Mouse (Mus musculus) embryonic facial prominence, embryonic 11.5 days (tissue): ENCODE results near the gene Ehmt2. TPM values are rescaled to one million over a fixed set of nuclear protein-coding genes. Genes with fewer than 3 reads are reported as not detected.

Source experiments
- ATAC-seq: fragments of 200-750 bp; cut with Nextera tagmentation; replicated peaks from 2 replicates; pipeline ENCODE4 v1.8.0; 2017; ENCODE audit warnings: low read depth; ENCODE audit not compliant: insufficient number of reproducible peaks, low FRiP score, low TSS enrichment
- DNase-seq: peaks from one replicate; pipeline ENCODE4 v3.0.0-alpha.2; 2015; ENCODE audit warnings: low spot score
- H3K27ac ChIP-seq: fragments of 300-500 bp; sonication (generic); replicated peaks from 2 replicates; pipeline ENCODE4 v1.5.1; 2014; ENCODE audit warnings: mild to moderate bottlenecking, low read depth, low read length, control low read depth
- H3K27me3 ChIP-seq: fragments of 300-500 bp; sonication (generic); 2 replicates; pipeline ENCODE4 v1.6.1; 2014; ENCODE audit warnings: mild to moderate bottlenecking, low read length, moderate library complexity, mixed read lengths; ENCODE audit not compliant: control insufficient read depth, insufficient read depth
- H3K36me3 ChIP-seq: fragments of 300-500 bp; sonication (generic); replicated peaks from 2 replicates; pipeline ENCODE4 v1.6.1; 2014; ENCODE audit warnings: low read depth, mild to moderate bottlenecking, low read length, moderate library complexity, mixed read lengths; ENCODE audit not compliant: control insufficient read depth, insufficient read depth
- H3K4me1 ChIP-seq: fragments of 300-500 bp; sonication (generic); 2 replicates; pipeline ENCODE4 v1.6.1; 2014; ENCODE audit warnings: low read length, mixed read lengths; ENCODE audit not compliant: control insufficient read depth, insufficient read depth
- H3K4me2 ChIP-seq: fragments of 300-500 bp; sonication (generic); 2 replicates; pipeline ENCODE4 v1.6.1; 2014; ENCODE audit warnings: low read depth, mild to moderate bottlenecking, control low read depth, low read length, moderate library complexity
- H3K4me3 ChIP-seq: fragments of 300-500 bp; sonication (generic); 2 replicates; pipeline ENCODE4 v1.5.1; 2014; ENCODE audit warnings: low read depth, low read length, control low read depth
- H3K9ac ChIP-seq: fragments of 300-500 bp; sonication (generic); replicated peaks from 2 replicates; pipeline ENCODE4 v1.6.1; 2014; ENCODE audit warnings: mild to moderate bottlenecking, control low read depth, low read length
- H3K9me3 ChIP-seq: fragments of 300-500 bp; sonication (generic); replicated peaks from 2 replicates; pipeline ENCODE4 v1.6.1; 2016; ENCODE audit warnings: mild to moderate bottlenecking, low read length, inconsistent platforms, mixed read lengths; ENCODE audit not compliant: control insufficient read depth
- WGBS: fragments of 180-500 bp; shearing (Covaris S2); extraction: QIAGEN DNeasy Blood & Tissue Kit; methylation state at CpG from one replicate; pipeline ENCODE4 v1.1.7; 2014; 5-methylcytosine and 5-hydroxymethylcytosine counted together
- polyA plus RNA-seq: library from polyadenylated mRNA; unstranded; fragments of >200 nt; fragmentation: Nextera tagmentation; extraction: Ambion mirVana; gene quantifications from 2 replicates; pipeline ENCODE4 v1.2.1, GENCODE M21; 2014

Gene Ehmt2
- polyA plus RNA-seq = 59.3 and 60.6 TPM in 2 replicates

DNA sequence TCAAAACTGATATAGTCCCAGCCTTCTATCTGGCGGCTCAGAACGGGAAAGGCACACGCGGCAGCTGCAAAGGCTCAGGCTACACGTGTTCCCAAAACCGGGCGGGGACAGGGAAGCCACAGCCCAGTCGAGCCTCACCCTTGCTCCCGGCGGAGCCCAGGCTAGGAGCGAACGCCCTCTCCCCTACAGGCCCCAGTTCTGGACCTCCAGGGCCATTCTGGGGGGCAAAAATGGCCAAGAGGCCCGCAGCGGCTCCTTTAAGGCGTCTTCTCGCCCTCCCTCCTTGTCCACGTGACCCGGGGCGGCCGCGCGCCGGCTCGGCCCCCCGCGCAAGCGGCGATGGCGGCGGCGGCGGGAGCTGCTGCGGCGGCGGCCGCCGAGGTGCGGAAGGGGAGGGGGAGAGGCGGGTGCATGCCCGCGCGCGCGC, at the start of gene Ehmt2, which contains the start of gene C2:
Gene Ehmt2, plus strand, starts transcription at position 310 of the 427 bp plus-strand sequence.
Gene C2, minus strand, starts transcription at position 106 of the 427 bp plus-strand sequence.
- peaks cover 9% of the 10 kb centered on the region for H3K36me3 ChIP-seq
- WGBS = 0% methylated on average over 29 of the region's 44 CpGs
- H3K27me3 ChIP-seq = no peaks in the 10 kb centered on the region
- H3K27ac ChIP-seq = peak within 1 kb of the TSS; percentile 97
- H3K9me3 ChIP-seq = no peaks in the 10 kb centered on the region
- peaks cover 7% of the 10 kb centered on the region for H3K4me1 ChIP-seq
- DNase-seq = peak; percentile 85
- peak within 1 kb of the TSS; percentile 97 for H3K9ac ChIP-seq
- peak within 1 kb of the TSS; percentile 93 for H3K4me3 ChIP-seq
- H3K4me2 ChIP-seq = peak within 1 kb of the TSS; percentile 86
- ATAC-seq = peak; percentile 26

DNA sequence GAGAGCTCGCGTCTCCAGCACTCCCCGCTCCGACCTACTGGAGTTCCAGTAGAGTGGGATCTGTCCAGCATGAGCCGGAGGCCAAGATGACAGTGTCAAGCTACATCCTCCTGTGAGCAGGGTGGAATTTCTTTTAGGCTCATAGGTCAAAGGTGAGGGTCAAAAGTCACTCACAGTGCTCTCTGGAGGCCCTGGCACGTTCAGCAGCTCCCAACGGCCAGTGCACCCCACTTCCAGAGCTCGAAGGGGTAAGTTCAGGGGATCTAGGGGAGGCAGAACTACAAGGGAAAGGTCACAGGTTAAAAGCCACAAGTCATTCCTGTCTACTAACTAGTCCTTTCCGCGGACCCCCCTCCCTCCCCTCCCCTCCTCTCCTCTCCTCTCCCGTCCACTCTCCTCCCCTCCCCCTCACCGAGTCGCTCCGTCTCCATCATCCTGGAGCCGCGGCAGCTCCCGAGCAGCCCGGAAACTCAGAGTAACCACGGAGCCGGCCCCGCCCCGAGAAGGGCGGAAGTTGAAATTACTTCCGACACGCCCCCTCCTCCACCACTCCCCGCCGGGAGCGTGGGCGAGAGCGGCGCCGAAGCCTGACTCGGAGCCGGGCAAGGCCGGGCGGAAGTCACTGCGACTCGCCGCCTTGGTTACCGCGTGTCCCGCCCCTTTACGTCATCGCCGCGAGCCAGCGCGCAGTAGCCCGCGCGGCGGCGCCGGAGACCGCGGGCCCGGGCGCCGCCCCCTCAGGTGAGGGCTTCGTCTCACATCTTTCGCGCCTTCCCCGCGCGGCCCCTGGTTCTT, 48.4 kb upstream of the Ehmt2 start, which contains the start of the genes Skiv2l and Nelfe:
Gene Skiv2l, minus strand, starts transcription at position 489 of the 795 bp plus-strand sequence.
Gene Nelfe, plus strand, starts transcription at position 670 of the 795 bp plus-strand sequence.
- WGBS = under 1% methylated on average over 64 of the region's 65 CpGs
- H3K36me3 ChIP-seq = peaks cover 2% of the 10 kb centered on the region
- H3K4me1 ChIP-seq = peaks cover 5% of the 10 kb centered on the region
- peak; percentile 99 for DNase-seq
- peak within 1 kb of the TSS; percentile 84 for H3K4me2 ChIP-seq
- H3K4me3 ChIP-seq = peak within 1 kb of the TSS; percentile 87
- peak within 1 kb of the TSS; percentile 90 for H3K9ac ChIP-seq
- no peak within 1 kb of the TSS for H3K27ac ChIP-seq
- H3K27me3 ChIP-seq = no peaks in the 10 kb centered on the region
- ATAC-seq = peak; percentile 93
- no peaks in the 10 kb centered on the region for H3K9me3 ChIP-seq

DNA sequence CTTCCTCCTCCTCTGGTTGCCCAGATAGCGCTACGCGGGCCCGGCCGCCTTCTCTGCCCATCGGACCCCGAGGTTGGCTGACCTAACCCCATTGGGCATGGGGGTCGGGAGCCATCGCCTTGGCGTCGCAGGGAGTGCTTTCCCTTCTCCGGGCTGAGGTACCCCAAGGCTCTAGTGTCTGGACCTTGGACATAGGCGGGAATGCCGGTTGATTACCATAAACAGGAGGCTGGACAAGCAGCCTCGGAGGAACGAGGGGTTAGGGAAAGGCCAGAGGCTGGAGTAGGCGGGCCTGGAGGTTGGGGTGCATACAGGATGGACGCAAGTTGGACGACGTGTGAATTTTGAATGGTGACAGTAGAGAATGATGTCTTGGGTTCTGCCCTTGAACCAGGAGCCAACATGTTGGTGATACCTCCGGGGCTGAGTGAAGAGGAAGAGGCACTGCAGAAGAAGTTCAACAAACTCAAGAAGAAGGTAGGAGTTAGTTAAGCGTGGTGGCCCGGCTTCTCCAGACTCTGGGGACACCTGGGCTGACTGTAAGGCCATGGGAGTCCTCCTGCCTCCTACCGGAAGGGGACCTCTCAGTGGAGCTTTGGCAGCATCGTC, 47.6 kb upstream of the Ehmt2 start:
- WGBS = under 1% methylated on average over 25 of the region's 25 CpGs
- no peaks in the 10 kb centered on the region for H3K27me3 ChIP-seq
- no peak for DNase-seq
- no peak overlapping the region for H3K27ac ChIP-seq
- no peaks in the 10 kb centered on the region for H3K9me3 ChIP-seq
- H3K36me3 ChIP-seq = peaks cover 2% of the 10 kb centered on the region
- peak overlapping the region; percentile 90 for H3K9ac ChIP-seq
- ATAC-seq = no peak; the same call in 1 of the 2 replicates
- peaks cover 5% of the 10 kb centered on the region for H3K4me1 ChIP-seq
- H3K4me3 ChIP-seq = peak overlapping the region; percentile 87
- peak overlapping the region; percentile 84 for H3K4me2 ChIP-seq

DNA sequence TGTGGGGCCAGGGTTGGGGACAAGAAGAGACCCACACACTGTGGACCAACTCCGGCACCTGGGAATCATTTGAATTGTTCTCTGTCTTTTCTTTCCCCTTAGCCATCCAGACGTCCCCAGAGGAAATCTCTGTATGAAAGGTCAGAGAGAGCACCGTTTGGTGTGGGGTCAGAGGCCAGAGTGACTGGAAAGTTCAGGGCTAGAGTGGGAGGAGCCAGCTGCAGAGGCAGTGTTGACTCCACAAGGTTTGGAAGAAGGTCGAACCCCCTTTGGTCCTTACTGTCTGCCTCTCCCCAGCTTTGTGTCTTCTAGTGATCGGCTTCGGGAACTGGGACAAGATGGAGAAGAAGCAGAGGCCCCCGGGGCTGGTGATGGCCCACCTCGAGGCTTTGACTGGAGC, 44.8 kb upstream of the Ehmt2 start:
- no peaks in the 10 kb centered on the region for H3K9me3 ChIP-seq
- H3K4me1 ChIP-seq = peaks cover 5% of the 10 kb centered on the region
- H3K4me3 ChIP-seq = no peak overlapping the region
- ATAC-seq (no peak), DNase-seq (no peak)
- H3K27ac ChIP-seq = no peak overlapping the region
- WGBS = 56% methylated on average over 8 of the region's 8 CpGs
- peaks cover 2% of the 10 kb centered on the region for H3K36me3 ChIP-seq
- H3K9ac ChIP-seq = no peak overlapping the region
- no peaks in the 10 kb centered on the region for H3K27me3 ChIP-seq
- H3K4me2 ChIP-seq = no peak overlapping the region

DNA sequence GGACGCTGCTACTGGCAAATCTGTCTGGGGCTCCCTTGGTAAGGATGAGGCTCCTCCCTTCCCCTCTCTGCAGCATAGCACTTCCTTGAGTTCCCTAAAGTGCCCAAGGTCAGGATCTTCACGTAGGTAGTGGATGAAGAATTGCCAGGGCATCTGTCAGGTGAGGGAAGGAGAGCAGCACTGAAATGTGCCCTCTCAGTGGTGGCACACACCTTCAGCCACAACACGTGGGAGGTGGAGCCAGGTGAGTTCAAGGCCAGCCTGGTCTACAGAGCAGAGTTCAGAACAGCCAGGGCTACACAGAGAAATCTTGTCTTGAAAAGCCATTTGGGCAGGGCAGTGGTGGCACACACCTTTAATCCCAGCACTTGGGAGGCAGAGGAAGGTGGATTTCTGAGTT, 43.5 kb upstream of the Ehmt2 start:
- WGBS = 89% methylated on average over 3 of the region's 3 CpGs
- Histone ChIP-seq H3K4me3 (no peak overlapping the region), H3K9ac (no peak overlapping the region), H3K27ac (no peak overlapping the region), H3K4me1 (peaks cover 5% of the 10 kb centered on the region), H3K4me2 (no peak overlapping the region), H3K9me3 (no peaks in the 10 kb centered on the region), H3K27me3 (no peaks in the 10 kb centered on the region), H3K36me3 (peaks cover 2% of the 10 kb centered on the region)
- no peak for DNase-seq
- ATAC-seq = no peak

DNA sequence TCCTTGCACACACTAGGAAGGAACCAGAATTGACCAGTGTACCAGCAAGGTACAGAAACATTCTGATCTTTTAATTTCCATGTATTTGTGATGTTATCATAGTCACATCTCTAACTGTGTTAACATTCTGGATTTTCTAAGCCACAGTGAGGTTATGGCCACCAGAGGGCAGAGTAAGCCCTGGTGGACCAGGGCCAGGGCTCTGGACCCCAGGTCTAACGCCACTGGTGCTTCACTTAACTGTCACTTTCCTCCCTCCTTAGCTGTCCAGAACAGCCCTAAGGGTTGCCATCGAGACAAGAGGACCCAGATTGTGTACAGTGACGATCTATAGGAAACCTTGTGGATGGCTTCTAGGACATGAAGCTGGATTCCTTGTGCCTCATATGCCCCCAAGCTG, 42.4 kb upstream of the Ehmt2 start:
- H3K4me2 ChIP-seq = no peak overlapping the region
- H3K27me3 ChIP-seq = no peaks in the 10 kb centered on the region
- peaks cover 5% of the 10 kb centered on the region for H3K4me1 ChIP-seq
- no peaks in the 10 kb centered on the region for H3K9me3 ChIP-seq
- 49% methylated on average over 3 of the region's 3 CpGs for WGBS
- no peak overlapping the region for H3K27ac ChIP-seq
- no peak overlapping the region for H3K9ac ChIP-seq
- DNase-seq = peak; percentile 61
- ATAC-seq = no peak; the same call in 1 of the 2 replicates
- no peak overlapping the region for H3K4me3 ChIP-seq
- peaks cover 2% of the 10 kb centered on the region for H3K36me3 ChIP-seq

DNA sequence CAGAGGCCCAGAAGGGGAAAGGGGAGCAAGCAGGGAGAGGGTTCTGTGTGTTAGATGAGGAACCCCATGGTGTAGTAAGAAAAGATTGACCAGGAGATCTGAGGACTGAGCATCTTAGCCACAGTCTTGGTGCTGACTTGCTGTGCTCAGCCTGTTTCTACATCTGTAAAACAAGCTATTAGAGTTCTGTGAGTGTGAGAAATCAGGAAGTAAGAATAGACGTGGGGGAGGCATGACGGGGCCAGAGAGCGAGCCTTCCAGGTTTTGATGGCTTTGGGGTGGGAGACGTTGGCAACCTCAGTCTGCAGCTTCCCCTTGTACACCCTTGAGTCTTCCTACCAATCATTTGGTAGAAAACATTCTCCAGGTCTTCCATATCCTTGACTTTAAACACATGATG, 39.6 kb upstream of the Ehmt2 start:
- ATAC-seq (no peak), DNase-seq (no peak)
- no peak overlapping the region for H3K4me2 ChIP-seq
- H3K4me3 ChIP-seq = no peak overlapping the region
- WGBS = 82% methylated on average over 4 of the region's 4 CpGs
- H3K9me3 ChIP-seq = no peaks in the 10 kb centered on the region
- no peak overlapping the region for H3K27ac ChIP-seq
- H3K4me1 ChIP-seq = no peaks in the 10 kb centered on the region
- H3K9ac ChIP-seq = no peak overlapping the region
- no peaks in the 10 kb centered on the region; the same call in none of the 2 replicates for H3K36me3 ChIP-seq
- no peaks in the 10 kb centered on the region for H3K27me3 ChIP-seq

DNA sequence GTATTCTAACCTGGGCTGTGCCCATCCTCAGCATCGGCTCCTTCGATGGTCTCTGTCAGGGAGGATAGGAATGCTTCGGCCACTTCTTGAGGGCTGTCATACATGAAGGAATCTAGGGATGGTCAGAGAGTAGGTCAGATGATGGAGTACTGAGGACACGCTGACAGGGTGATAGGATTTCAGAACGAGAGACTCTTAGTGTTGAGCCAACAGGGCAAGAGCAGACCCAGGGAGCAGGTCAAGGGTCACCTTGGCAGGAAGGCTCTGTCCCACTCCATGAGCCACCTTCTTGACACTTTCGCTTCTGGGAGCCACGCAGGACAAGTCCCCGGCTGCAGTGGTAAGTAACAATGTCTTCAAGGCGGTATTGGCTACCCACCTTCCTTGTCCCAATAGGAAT, 37.8 kb upstream of the Ehmt2 start:
- Histone ChIP-seq H3K36me3 (no peaks in the 10 kb centered on the region; the same call in 1 of the 2 replicates), H3K27me3 (no peaks in the 10 kb centered on the region), H3K4me2 (no peak overlapping the region), H3K4me1 (no peaks in the 10 kb centered on the region), H3K27ac (no peak overlapping the region), H3K9ac (no peak overlapping the region), H3K9me3 (no peaks in the 10 kb centered on the region), H3K4me3 (no peak overlapping the region)
- 82% methylated on average over 9 of the region's 9 CpGs for WGBS
- DNase-seq = no peak
- no peak for ATAC-seq
